Mouse (Mus musculus) left cerebral cortex, adult 9 months (tissue): ENCODE results near the gene Fam83f.

Experiments used
- DNase-seq, 2 experiments: peaks; one replicate each; pipeline ENCODE4 v3.0.0; 2022; ENCODE audit warnings: low spot score in 2 of 2

The Fam83f gene

GRCm38 (mm10) chr15:80671295-80672252 is at the start of gene Fam83f:
Gene Fam83f (plus strand): TSS chr15:80671847.
- no peak for DNase-seq

GRCm38 (mm10) chr15:80623171-80623837 is 48.3 kb upstream of the Fam83f start:
- DNase-seq, result peak in 1 of 2 experiments; percentile 22

GRCm38 (mm10) chr15:80626472-80626871 is 45.2 kb upstream of the Fam83f start:
- DNase-seq, result no peak

GRCm38 (mm10) chr15:80630147-80630546 is 41.5 kb upstream of the Fam83f start:
- DNase-seq, result no peak

GRCm38 (mm10) chr15:80630711-80631110 is 40.9 kb upstream of the Fam83f start:
- DNase-seq, result no peak

- no peak for DNase-seq
Measured at GRCm38 (mm10) chr15:80631311-80631710, 40.3 kb upstream of the Fam83f start.

- DNase-seq, result peak; percentile 52 to 61
Measured at GRCm38 (mm10) chr15:80632280-80632893, 39.3 kb upstream of the Fam83f start.

- peak; percentile 75 to 79 for DNase-seq
Measured at GRCm38 (mm10) chr15:80634391-80635193, 37.1 kb upstream of the Fam83f start.

GRCm38 (mm10) chr15:80636757-80637372 is 34.8 kb upstream of the Fam83f start:
- DNase-seq, result no peak

- DNase-seq, result no peak
Measured at GRCm38 (mm10) chr15:80639071-80639702, 32.5 kb upstream of the Fam83f start.

- no peak for DNase-seq
Measured at GRCm38 (mm10) chr15:80639874-80640273, 31.8 kb upstream of the Fam83f start.

- no peak for DNase-seq
Measured at GRCm38 (mm10) chr15:80641702-80642435, 29.8 kb upstream of the Fam83f start.

GRCm38 (mm10) chr15:80645006-80645797 is 26.4 kb upstream of the Fam83f start:
- no peak for DNase-seq

- DNase-seq, result peak in 1 of 2 experiments; percentile 52
Measured at GRCm38 (mm10) chr15:80648977-80649606, 22.6 kb upstream of the Fam83f start.

GRCm38 (mm10) chr15:80650412-80650811 is 21.2 kb upstream of the Fam83f start:
- DNase-seq, result peak in 1 of 2 experiments; percentile 42

- DNase-seq, result no peak
Measured at GRCm38 (mm10) chr15:80653865-80654264, 17.8 kb upstream of the Fam83f start.

- DNase-seq, result peak in 1 of 2 experiments; percentile 54
Measured at GRCm38 (mm10) chr15:80658815-80659471, 12.7 kb upstream of the Fam83f start.

- DNase-seq, result no peak
Measured at GRCm38 (mm10) chr15:80660963-80661362, 10.7 kb upstream of the Fam83f start.
